Mouse (Mus musculus): ENCODE data around the gene Rgs9bp.

Rgs9bp gene

GRCm38 (mm10) chr7:35530026-35530425, 55.4 kb downstream of the Rgs9bp start:
- no peak for DNase-seq

Data from kidney, adult 9 months (tissue).